24 mouse cellular contexts compared by ENCODE assay signal in the genomic region with DNA sequence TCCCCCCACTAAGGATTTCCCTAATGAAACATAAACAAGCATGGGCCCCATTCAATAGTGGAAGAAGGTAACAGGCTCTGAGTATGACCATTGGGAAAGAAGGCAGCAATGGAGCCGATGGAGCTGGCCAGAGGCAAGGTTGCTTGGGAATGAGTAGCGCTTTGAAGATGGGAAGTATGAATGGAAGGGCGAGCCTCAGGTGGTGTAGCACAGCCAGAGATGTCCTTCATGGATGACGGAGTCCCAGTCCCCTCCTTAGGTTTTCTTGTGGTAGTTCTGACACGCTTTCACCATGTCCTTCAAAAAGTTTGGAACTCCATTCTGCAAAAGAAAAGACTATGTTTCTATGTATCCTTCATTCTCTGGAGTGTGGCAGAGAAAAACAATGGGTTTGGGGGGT. TPM values are rescaled to one million over a fixed set of nuclear protein-coding genes. Genes with fewer than 3 reads are reported as not detected.
"Had no signal": no experiment of that assay in that cellular context is flagged by ENCODE, and none has a peak within 500 bp of the region (broad histone marks: within the 10 kb centered on the region; RNA-seq: fewer than 3 reads in every experiment).

No protein-coding gene starts in this region.

- DNase-seq: liver, postnatal 0 days; lung, adult 2 months; lung, postnatal 14 days; lung, postnatal 36 days; retina, postnatal 1 day; right cerebral cortex, adult 18-20 months; right cerebral cortex, postnatal 25 days; right cerebral cortex, postnatal 4 days; spleen, adult 18-20 months; thymus, adult 2 months; thymus, postnatal 25 days; thymus, postnatal 4 days had no signal

- H3K4me3 ChIP-seq: liver, embryonic 15.5 days; lung, embryonic 15.5 days; midbrain, embryonic 10.5 days; midbrain, embryonic 13.5 days; myocyte; neural tube, embryonic 13.5 days; neural tube, embryonic 15.5 days; stomach, embryonic 15.5 days had no signal

- H3K9ac ChIP-seq: liver, embryonic 15.5 days; liver, postnatal 0 days; lung, embryonic 15.5 days; midbrain, embryonic 13.5 days; neural tube, embryonic 13.5 days; neural tube, embryonic 15.5 days; stomach, embryonic 15.5 days had no signal

- H3K27ac ChIP-seq: liver, embryonic 15.5 days; lung, embryonic 15.5 days; midbrain, embryonic 10.5 days; midbrain, embryonic 13.5 days; neural tube, embryonic 13.5 days; neural tube, embryonic 15.5 days; stomach, embryonic 15.5 days; stomach, postnatal 0 days had no signal

- H3K36me3 ChIP-seq: liver, embryonic 15.5 days; lung, embryonic 15.5 days; midbrain, embryonic 13.5 days; neural tube, embryonic 13.5 days; neural tube, embryonic 15.5 days; stomach, embryonic 15.5 days had no signal

- H3K4me2 ChIP-seq: liver, embryonic 15.5 days; lung, embryonic 15.5 days; midbrain, embryonic 13.5 days; neural tube, embryonic 13.5 days; neural tube, embryonic 15.5 days; stomach, embryonic 15.5 days had no signal

- H3K9me3 ChIP-seq: liver, embryonic 15.5 days; lung, embryonic 15.5 days; midbrain, embryonic 10.5 days; midbrain, embryonic 13.5 days; neural tube, embryonic 13.5 days; neural tube, embryonic 15.5 days; stomach, embryonic 15.5 days had no signal

- ATAC-seq: lung, postnatal 0 days; midbrain, embryonic 13.5 days; midbrain, embryonic 16.5 days had no signal

- H3K4me1 ChIP-seq: liver, embryonic 15.5 days; lung, embryonic 15.5 days; neural tube, embryonic 13.5 days; neural tube, embryonic 15.5 days; stomach, embryonic 15.5 days had no signal

- H3K27me3 ChIP-seq: liver, embryonic 15.5 days; lung, embryonic 15.5 days; midbrain, embryonic 13.5 days; neural tube, embryonic 13.5 days; neural tube, embryonic 15.5 days; stomach, embryonic 15.5 days had no signal

RNA-seq across cellular contexts. Expression of a gene that starts 45.7 kb away (rescaled TPM):
- total RNA-seq: megakaryocyte-erythroid progenitor cell, adult 5-6 weeks had no signal
- polyA plus RNA-seq: myocyte had no signal
